Mouse (Mus musculus): ENCODE results near the gene Gart.

DNA sequence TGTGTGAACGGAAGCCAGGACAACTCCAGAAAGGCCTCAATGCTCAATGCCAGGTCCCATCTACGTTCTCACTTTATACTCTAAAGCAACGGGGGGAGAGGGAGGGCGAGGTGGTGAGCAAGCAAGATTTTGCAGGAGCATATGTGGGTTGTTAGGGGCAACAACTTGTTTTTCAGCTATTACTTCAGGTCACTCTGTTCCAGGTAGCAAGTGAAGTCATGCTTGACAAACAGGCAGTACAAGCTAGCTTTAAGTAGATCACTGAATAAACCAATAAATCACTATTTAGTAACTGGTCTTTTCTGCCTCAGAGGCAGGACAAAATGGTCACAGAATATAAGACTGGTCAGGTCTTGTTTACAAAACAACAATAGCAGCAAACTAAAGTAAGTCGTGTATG lies 61.1 kb downstream of the Gart start:
- TF ChIP-seq CTCF (IDR thresholded peaks at IDR 0.05; ENCODE audit: low read depth) (no peak), EP300 (IDR thresholded peaks at IDR 0.05; ENCODE audit: low read depth) (no peak)
